Mouse (Mus musculus) olfactory bulb, adult 2 months (tissue): ENCODE data around the gene Gabrr3.

ENCODE experiments used
- CTCF ChIP-seq: fragments of 200-500 bp; IDR thresholded peaks from 2 replicates; pipeline ENCODE4 v1.5.1; 2012; ENCODE audit warnings: low read depth, mild to moderate bottlenecking, low read length, moderate library complexity; ENCODE audit not compliant: insufficient read depth
- POLR2A ChIP-seq: fragments of 200-500 bp; IDR thresholded peaks from 2 replicates; pipeline ENCODE4 v1.6.1; 2012; ENCODE audit warnings: mild to moderate bottlenecking, low read depth, low read length, moderate library complexity; ENCODE audit not compliant: insufficient read depth

GRCm38 (mm10) chr16:59401102-59401501, 6.0 kb upstream of the Gabrr3 start:
- TF ChIP-seq CTCF: no peak
- TF ChIP-seq POLR2A: no peak
